Mouse (Mus musculus) thymus, postnatal 14 days (tissue): ENCODE measurements around the gene Pde1c.
A peak's percentile ranks its signal among the peaks of the same experiment; 100 is the strongest.

Experiments
- DNase-seq: peaks from one replicate; pipeline ENCODE4 v3.0.0; 2021

Pde1c gene

GRCm38 (mm10) chr6:56441501-56441900 is 127.4 kb downstream of the Pde1c start:
- DNase-seq, result no peak

DNA sequence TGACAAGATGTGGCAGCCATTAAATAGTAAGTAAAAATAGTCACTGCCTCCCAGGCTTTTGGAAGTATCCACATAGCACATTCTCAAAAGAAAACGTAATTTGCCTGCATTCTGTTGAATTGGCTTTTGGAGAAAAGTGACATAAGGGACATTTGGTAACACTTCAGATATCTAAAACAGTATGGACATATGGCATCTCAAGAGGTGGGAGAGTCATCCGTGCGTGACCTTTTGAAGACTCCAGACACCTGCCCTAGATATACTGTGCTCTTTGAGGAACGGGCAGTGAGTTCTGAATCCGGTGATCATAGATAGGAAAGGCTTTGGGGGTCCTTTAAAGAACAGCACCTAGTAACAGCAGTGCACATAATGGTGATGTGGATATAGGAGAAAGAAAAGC is 143.1 kb downstream of the Pde1c start:
- no peak for DNase-seq

DNA sequence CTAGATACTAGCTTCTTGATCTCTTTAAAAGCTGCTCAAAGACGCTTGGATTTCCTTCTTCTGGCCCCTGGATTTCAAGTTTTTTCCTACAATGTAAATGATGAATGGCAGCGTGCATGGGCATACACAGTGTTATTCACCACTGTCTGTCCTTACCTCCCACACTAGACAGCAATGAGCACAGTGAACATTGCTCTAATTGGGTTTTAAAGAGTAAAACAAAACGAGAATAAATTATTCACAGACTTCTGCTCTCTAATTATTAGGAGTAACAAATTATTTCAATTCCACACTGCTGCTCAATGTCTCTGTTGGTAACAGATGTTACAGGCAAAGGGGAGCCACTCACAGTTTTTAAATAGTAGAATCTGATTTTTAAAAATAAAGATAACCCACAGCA is 146.0 kb downstream of the Pde1c start:
- DNase-seq, result no peak

DNA sequence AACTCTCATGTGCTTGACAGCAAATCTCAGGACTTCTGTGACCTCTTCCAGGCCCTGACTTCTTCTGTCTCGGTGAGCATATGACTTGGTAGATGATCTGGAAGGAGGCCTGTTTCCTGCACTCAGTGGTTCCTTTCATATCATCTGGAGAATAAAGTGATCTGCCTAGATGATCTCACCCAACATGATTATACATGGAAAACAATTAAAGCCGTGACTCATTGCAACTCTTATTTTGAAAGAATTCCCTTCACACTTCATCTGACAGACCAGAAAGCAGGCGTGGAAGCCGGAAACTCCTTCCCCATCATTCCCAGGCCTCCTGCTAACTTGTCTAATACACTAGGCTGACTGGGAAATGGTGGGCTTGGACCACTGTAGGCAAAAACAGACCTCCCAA is 152.7 kb downstream of the Pde1c start:
- no peak for DNase-seq

DNA sequence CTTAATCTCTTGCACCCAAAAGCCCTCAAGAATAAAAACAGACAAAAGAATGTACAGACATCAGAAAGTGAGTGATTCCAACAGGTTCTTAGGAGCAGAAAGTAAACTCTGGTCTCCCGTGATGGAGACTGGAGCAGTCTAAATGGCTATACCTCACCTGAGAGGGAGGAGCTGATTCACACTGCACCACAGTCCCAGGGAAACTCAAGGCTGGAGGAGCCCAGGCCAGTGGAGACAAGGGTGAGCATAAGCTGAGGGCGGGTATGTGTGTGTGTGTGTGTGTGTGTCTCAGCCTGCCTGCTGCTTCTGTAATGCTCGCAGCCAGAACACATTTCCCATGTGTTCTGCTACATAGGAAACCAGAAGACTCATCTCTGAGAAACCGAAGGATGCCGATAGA is 179.7 kb downstream of the Pde1c start:
- DNase-seq, result no peak

GRCm38 (mm10) chr6:56376359-56376758 is 192.5 kb downstream of the Pde1c start:
- DNase-seq, result no peak

- DNase-seq, result no peak
Observed at GRCm38 (mm10) chr6:56374180-56374579, 194.7 kb downstream of the Pde1c start.

GRCm38 (mm10) chr6:56373753-56374152 is 195.2 kb downstream of the Pde1c start:
- DNase-seq, result no peak

DNA sequence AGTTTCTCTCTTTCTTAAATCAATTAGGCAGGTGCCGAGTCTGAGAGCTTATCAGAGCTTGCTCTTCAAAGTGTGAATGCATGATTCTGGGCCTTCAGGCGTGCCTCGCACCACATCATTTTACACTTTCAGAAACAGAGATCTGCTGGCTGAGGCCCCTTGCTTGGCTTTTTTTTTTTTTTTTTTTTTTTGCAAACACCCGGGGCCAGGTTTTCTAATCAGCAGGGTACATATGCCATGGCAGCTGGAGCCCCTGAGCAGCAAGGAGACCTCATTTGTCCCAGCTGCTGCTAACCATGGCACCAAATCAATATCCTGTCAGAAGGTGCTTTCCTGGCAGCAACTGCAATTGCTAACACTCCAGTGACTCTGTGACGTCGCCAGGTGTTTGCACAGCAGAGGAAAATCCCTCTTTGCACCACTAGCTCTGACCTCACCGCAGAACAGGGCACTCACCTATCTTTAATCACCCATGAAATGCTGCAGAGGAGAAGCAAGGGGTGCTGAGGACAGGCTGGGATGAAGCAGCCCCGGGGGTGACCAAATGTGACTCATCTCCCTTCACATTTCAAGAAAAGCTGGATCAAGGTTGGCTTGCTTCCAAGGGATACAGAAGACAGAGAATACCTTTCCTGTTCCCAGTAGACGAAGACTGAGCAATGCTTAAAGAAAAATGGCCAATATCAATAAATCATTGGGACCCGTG is 195.7 kb downstream of the Pde1c start:
- DNase-seq, result no peak

DNA sequence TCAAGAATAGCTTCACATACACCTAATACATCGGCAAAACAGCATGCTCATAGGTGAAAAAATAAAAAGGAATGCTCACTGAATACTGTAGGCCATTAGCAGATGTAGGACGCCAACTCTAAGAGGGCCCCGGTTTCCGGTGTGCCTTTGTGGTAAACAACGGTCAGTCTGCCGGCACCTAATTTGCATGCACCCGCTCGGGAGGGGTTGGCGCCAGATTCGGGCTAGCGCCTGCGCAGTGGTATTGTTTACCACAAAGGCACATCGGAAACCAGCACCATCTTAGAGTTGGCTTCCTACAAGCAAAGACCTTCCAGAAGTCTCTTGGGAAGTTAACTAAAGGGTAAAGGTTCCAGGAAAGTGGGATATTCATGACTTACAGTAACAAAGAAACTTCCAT is 199.4 kb downstream of the Pde1c start:
- no peak for DNase-seq

DNA sequence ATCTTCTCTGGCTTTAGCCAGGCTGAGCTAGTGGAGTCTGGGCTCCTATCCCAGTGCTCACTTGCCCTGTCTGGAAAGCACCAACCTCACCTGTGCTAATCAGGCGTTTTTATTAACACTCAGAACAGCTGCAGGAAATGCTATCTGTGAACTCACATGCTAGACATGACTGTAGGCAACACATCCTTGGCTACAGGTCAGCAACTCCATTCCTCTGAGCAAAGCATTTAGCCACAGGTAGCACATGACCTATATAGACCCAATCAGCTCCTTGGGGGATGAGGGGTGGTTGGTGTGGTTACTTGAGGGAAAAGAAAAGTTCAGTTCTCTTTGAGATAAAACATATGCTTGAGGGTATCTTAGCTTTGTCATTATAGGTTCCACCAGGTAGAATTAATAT is 200.8 kb downstream of the Pde1c start:
- no peak for DNase-seq

DNA sequence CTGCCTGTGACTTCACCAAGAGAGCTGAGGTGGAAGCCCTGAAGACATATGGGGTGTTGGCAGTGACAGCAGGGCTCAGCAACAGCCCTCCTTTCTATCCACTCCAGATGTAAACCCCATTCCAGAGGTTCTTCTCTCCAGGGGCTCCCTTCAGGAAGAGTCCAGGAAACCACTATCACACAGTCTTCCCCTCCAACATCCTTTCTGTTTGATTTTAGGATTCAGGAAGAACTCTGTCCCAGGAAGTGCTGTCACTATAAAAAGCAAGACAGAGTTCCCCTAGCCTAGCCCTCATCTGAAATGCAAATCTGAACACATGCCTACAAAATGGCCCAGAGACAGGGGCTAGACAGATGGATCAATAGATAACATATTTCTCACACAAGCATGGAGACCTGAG is 201.6 kb downstream of the Pde1c start:
- no peak for DNase-seq

GRCm38 (mm10) chr6:56362650-56363049 is 206.3 kb downstream of the Pde1c start:
- DNase-seq, result no peak

- DNase-seq, result peak; percentile 3
Observed at GRCm38 (mm10) chr6:56362128-56362545, 206.8 kb downstream of the Pde1c start.

- DNase-seq, result no peak
Observed at GRCm38 (mm10) chr6:56361348-56362127, 207.4 kb downstream of the Pde1c start.

DNA sequence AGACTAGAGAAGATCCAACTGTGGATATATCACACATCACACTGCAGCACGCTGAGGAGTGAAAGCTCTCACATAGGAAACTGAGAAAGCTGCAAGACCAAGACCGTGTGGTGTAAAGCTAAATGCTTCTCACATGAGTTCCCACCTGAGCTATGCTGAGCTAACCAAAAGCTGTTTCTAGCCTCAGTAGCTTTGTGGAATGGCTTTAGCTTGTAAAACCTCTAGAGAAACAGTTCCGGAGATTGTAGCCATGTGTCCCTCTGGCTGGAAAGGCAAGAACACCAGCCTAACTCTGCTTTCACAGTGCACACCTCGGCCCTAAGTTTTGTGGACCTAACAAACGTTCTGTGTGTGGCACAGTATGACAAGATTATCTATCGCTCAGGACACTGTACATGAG is 208.8 kb downstream of the Pde1c start:
- no peak for DNase-seq

GRCm38 (mm10) chr6:56359126-56359525 is 209.8 kb downstream of the Pde1c start:
- no peak for DNase-seq

GRCm38 (mm10) chr6:56347207-56347606 is 221.7 kb downstream of the Pde1c start:
- DNase-seq, result no peak

DNA sequence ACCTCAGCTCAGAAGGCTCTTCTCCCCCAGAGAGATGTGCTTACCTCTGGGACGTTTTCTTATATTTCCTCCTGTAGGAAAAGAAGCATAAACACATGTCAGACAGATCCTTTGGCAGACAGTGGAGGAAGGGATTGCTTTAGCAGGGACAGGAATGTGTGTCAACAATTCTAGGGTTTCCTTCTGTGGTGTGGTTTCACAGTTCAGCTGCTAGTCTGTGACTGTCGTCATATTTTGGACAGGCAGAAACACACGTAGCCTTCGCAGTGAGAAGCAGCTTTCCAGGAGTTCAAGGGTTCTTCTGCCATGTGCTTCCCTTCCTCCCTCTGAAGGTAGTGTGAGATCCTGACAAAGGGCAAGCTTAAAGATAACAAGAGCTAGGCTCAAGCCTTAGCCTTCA is 223.8 kb downstream of the Pde1c start:
- DNase-seq, result no peak

- no peak for DNase-seq
Observed at GRCm38 (mm10) chr6:56342005-56342404, 226.9 kb downstream of the Pde1c start.

GRCm38 (mm10) chr6:56335811-56336446 is 233.0 kb downstream of the Pde1c start:
- DNase-seq, result no peak

GRCm38 (mm10) chr6:56332149-56332548 is 236.8 kb downstream of the Pde1c start:
- DNase-seq, result no peak

DNA sequence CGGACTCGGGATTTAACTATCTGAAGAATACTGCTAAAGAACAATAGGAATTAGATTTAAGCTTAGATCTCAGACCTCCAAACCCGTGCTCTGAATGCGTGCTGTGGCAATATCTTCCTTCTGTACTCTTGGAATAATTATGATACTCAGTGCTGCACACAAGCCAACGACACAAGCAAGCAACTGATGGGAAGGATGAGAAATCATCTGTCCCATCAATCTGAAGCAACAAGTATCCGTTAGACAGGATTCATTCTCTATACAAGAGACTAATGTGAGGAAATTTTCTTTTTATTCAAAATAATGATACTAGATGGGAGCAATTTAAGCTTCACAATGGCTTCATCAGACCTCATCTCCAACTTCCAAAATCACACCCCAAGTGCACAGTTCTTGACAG is 237.5 kb downstream of the Pde1c start:
- DNase-seq, result no peak

- no peak for DNase-seq
Observed at GRCm38 (mm10) chr6:56328103-56328502, 240.8 kb downstream of the Pde1c start.
